13 mouse cellular contexts compared by ENCODE assay signal in the genomic region with DNA sequence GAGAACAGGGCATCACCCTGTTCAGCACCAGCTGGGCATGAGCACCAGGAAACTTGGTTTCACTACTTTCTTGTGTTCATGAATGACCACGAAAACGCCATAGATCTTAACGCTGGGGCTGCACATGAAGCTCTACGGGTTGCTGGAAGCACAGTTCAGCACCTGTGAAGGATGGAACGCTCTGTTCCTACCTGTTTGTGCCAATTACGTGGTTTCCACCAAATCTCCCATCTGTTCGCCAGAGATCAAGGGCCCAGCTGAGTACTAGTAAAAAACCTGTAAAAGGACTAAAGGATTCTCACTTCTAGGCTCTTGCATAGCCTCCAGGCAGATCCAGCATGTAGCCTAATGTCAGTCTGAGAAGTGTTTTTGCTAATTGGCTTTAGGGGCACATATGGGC.
"Had no signal": no experiment of that assay in that cellular context is flagged by ENCODE, and none has a peak within 500 bp of the region (broad histone marks: within the 10 kb centered on the region; RNA-seq: fewer than 3 reads in every experiment).

No protein-coding gene starts in this region.

- H3K9ac ChIP-seq: kidney, embryonic 15.5 days; limb, embryonic 15.5 days; liver, embryonic 12.5 days; lung, embryonic 14.5 days; neural tube, embryonic 15.5 days had no signal

- H3K4me3 ChIP-seq: kidney, embryonic 15.5 days; limb, embryonic 15.5 days; liver, embryonic 12.5 days; midbrain, embryonic 10.5 days; myocyte; neural tube, embryonic 15.5 days had no signal

- H3K36me3 ChIP-seq: kidney, embryonic 15.5 days; limb, embryonic 15.5 days; liver, embryonic 12.5 days; neural tube, embryonic 15.5 days had no signal

- DNase-seq: kidney, postnatal 14 days; left cerebral cortex, postnatal 4 days; lung, embryonic 14.5 days; lung, postnatal 10 days; lung, postnatal 4 days; midbrain, embryonic 14.5 days; right cerebral cortex, postnatal 14 days had no signal

- H3K27ac ChIP-seq: limb, embryonic 15.5 days; liver, embryonic 12.5 days; neural tube, embryonic 15.5 days had no signal

- H3K27me3 ChIP-seq: kidney, embryonic 15.5 days; limb, embryonic 15.5 days; neural tube, embryonic 15.5 days had no signal

- H3K9me3 ChIP-seq: limb, embryonic 15.5 days; liver, embryonic 12.5 days; neural tube, embryonic 15.5 days had no signal

- ATAC-seq: liver, embryonic 12.5 days had no signal

- H3K4me1 ChIP-seq: liver, embryonic 12.5 days had no signal

- H3K4me2 ChIP-seq: kidney, embryonic 15.5 days; limb, embryonic 15.5 days; liver, embryonic 12.5 days; lung, embryonic 14.5 days; neural tube, embryonic 15.5 days had no signal
